Mouse (Mus musculus) mesoderm, embryonic 11.5 days (tissue): ENCODE results near the gene Mzt1.

Experiments used
- DNase-seq: peaks from one replicate; pipeline ENCODE4 v3.0.0-alpha.2; 2012; ENCODE audit warnings: low read depth, low spot score

Gene Mzt1

GRCm38 (mm10) chr14:99018691-99019090, 27.2 kb downstream of the Mzt1 start:
- DNase-seq = no peak

- no peak for DNase-seq
These were observed 35.0 kb downstream of the Mzt1 start for GRCm38 (mm10) chr14:99010920-99011313.

- DNase-seq = no peak
These were observed 35.6 kb downstream of the Mzt1 start for GRCm38 (mm10) chr14:99010224-99010919.

GRCm38 (mm10) chr14:98994218-98994617, 51.7 kb downstream of the Mzt1 start, which contains the start of gene Rpl36a-ps1:
Gene Rpl36a-ps1, minus strand, starts transcription at chr14:98994318.
- DNase-seq = no peak

GRCm38 (mm10) chr14:98992482-98992881, 53.5 kb downstream of the Mzt1 start:
- no peak for DNase-seq

- DNase-seq = no peak
These were observed 55.3 kb downstream of the Mzt1 start for GRCm38 (mm10) chr14:98990636-98991035.

- DNase-seq = peak; percentile 3
These were observed 56.1 kb downstream of the Mzt1 start for GRCm38 (mm10) chr14:98989818-98990217.
